Mouse (Mus musculus) frontal cortex, adult (tissue): Measurements from ENCODE around the gene Wdr78.

Experiments
- ATAC-seq: cut with Nextera tagmentation; 2 replicates; pipeline ENCODE4 v1.9.2; 2017; ENCODE audit warnings: mild to moderate bottlenecking, moderate library complexity, mixed read lengths; ENCODE audit not compliant: low TSS enrichment

The Wdr78 gene

GRCm38 (mm10) chr4:103114184-103115111 is at the start of gene Wdr78, which contains the start of gene Mier1:
Gene Wdr78 (minus strand): TSS chr4:103114555.
Gene Mier1 (plus strand): TSS chr4:103114390.
- peak; percentile 86 for ATAC-seq

GRCm38 (mm10) chr4:103158781-103159180 is 44.4 kb upstream of the Wdr78 start:
- ATAC-seq = no peak

- no peak for ATAC-seq
Measured at GRCm38 (mm10) chr4:103151946-103152345, 37.6 kb upstream of the Wdr78 start.

- ATAC-seq = peak; percentile 89
Measured at GRCm38 (mm10) chr4:103146339-103146738, 32.0 kb upstream of the Wdr78 start.

- ATAC-seq = no peak
Measured at GRCm38 (mm10) chr4:103136946-103137345, 22.6 kb upstream of the Wdr78 start.

GRCm38 (mm10) chr4:103126533-103126932 is 12.2 kb upstream of the Wdr78 start:
- no peak for ATAC-seq

- no peak for ATAC-seq
Measured at GRCm38 (mm10) chr4:103123606-103124005, 9.3 kb upstream of the Wdr78 start.

- no peak for ATAC-seq
Measured at GRCm38 (mm10) chr4:103123086-103123485, 8.7 kb upstream of the Wdr78 start.

- ATAC-seq = no peak
Measured at GRCm38 (mm10) chr4:103120874-103121389, 6.6 kb upstream of the Wdr78 start.

GRCm38 (mm10) chr4:103120395-103120794 is 6.0 kb upstream of the Wdr78 start:
- ATAC-seq = no peak

- no peak for ATAC-seq
Measured at GRCm38 (mm10) chr4:103120028-103120384, 5.7 kb upstream of the Wdr78 start.

GRCm38 (mm10) chr4:103119229-103120027 is 5.1 kb upstream of the Wdr78 start:
- peak; percentile 47 for ATAC-seq

GRCm38 (mm10) chr4:103118888-103119228 is 4.5 kb upstream of the Wdr78 start:
- no peak for ATAC-seq

GRCm38 (mm10) chr4:103113402-103113801 is 953 bp downstream of the Wdr78 start:
- ATAC-seq = no peak

- no peak for ATAC-seq
Measured at GRCm38 (mm10) chr4:103112651-103113050, 1.7 kb downstream of the Wdr78 start.

- ATAC-seq = no peak
Measured at GRCm38 (mm10) chr4:103098532-103098931, 15.8 kb downstream of the Wdr78 start.

- peak; percentile 69 for ATAC-seq
Measured at GRCm38 (mm10) chr4:103095921-103096320, 18.4 kb downstream of the Wdr78 start.

GRCm38 (mm10) chr4:103085237-103085636 is 29.1 kb downstream of the Wdr78 start:
- no peak for ATAC-seq

GRCm38 (mm10) chr4:103070631-103071030 is 43.7 kb downstream of the Wdr78 start:
- no peak for ATAC-seq

GRCm38 (mm10) chr4:103067906-103068655 is 46.3 kb downstream of the Wdr78 start:
- ATAC-seq = no peak

- no peak for ATAC-seq
Measured at GRCm38 (mm10) chr4:103064976-103065375, 49.4 kb downstream of the Wdr78 start.

GRCm38 (mm10) chr4:103064421-103064820 is 49.9 kb downstream of the Wdr78 start:
- ATAC-seq = no peak
